Mouse (Mus musculus) kidney, postnatal 0 days (tissue): ENCODE data around the gene Tmem240. TPM values are rescaled to one million over a fixed set of nuclear protein-coding genes. Genes with fewer than 3 reads are reported as not detected.
A peak's percentile ranks its signal among the peaks of the same experiment; 100 is the strongest.

Experiments used
- ATAC-seq: fragments of 200-750 bp; cut with Nextera tagmentation; replicated peaks from 2 replicates; pipeline ENCODE4 v1.8.0; 2017; ENCODE audit warnings: low read depth, moderate number of reproducible peaks, moderate TSS enrichment, moderate library complexity; ENCODE audit not compliant: low FRiP score
- DNase-seq: peaks from one replicate; pipeline ENCODE4 v3.0.0-alpha.2; 2016; ENCODE audit warnings: low spot score
- H3K27ac ChIP-seq: fragments of 300-500 bp; sonication (generic); 2 replicates; pipeline ENCODE4 v1.5.1; 2014; ENCODE audit warnings: mild to moderate bottlenecking
- H3K27me3 ChIP-seq: fragments of 300-500 bp; sonication (generic); 2 replicates; pipeline ENCODE4 v1.6.1; 2014; ENCODE audit warnings: low read length, mixed read lengths; ENCODE audit not compliant: insufficient read depth
- H3K36me3 ChIP-seq: fragments of 300-500 bp; sonication (generic); 2 replicates; pipeline ENCODE4 v1.6.1; 2014; ENCODE audit warnings: low read length, mixed read lengths; ENCODE audit not compliant: insufficient read depth
- H3K4me1 ChIP-seq: fragments of 300-500 bp; sonication (generic); replicated peaks from 2 replicates; pipeline ENCODE4 v1.6.1; 2014; ENCODE audit warnings: antibody characterized with exemption, low read length, mixed read lengths; ENCODE audit not compliant: insufficient read depth
- H3K4me2 ChIP-seq: fragments of 300-500 bp; sonication (generic); 2 replicates; pipeline ENCODE4 v1.6.1; 2014; ENCODE audit warnings: mild to moderate bottlenecking, low read length, moderate library complexity, mixed read lengths
- H3K4me3 ChIP-seq: fragments of 300-500 bp; sonication (generic); replicated peaks from 2 replicates; pipeline ENCODE4 v1.5.1; 2014; ENCODE audit warnings: low read depth, low read length
- H3K9ac ChIP-seq: fragments of 300-500 bp; sonication (generic); 2 replicates; pipeline ENCODE4 v1.6.1; 2014; ENCODE audit warnings: low read depth, low read length
- H3K9me3 ChIP-seq: fragments of 300-500 bp; sonication (generic); replicated peaks from 2 replicates; pipeline ENCODE4 v1.6.1; 2016; ENCODE audit warnings: low read length, inconsistent platforms, mixed read lengths
- CTCF ChIP-seq: IDR thresholded peaks from 2 replicates; pipeline ENCODE4 v1.5.1; 2016; ENCODE audit warnings: antibody characterized with exemption, low read depth, mild to moderate bottlenecking, moderate library complexity
- WGBS: fragments of 180-500 bp; shearing (Covaris S2); extraction: QIAGEN DNeasy Blood & Tissue Kit; methylation state at CpG from one replicate; pipeline ENCODE4 v1.1.7; 2014; 5-methylcytosine and 5-hydroxymethylcytosine counted together
- polyA plus RNA-seq: library from polyadenylated mRNA; unstranded; fragments of >200 nt; fragmentation: Nextera tagmentation; extraction: Ambion mirVana; gene quantifications from 2 replicates; pipeline ENCODE4 v1.2.1, GENCODE M21; 2015

The Tmem240 gene
- polyA plus RNA-seq, 1 experiment from 2014 or later: 0.47 TPM

DNA sequence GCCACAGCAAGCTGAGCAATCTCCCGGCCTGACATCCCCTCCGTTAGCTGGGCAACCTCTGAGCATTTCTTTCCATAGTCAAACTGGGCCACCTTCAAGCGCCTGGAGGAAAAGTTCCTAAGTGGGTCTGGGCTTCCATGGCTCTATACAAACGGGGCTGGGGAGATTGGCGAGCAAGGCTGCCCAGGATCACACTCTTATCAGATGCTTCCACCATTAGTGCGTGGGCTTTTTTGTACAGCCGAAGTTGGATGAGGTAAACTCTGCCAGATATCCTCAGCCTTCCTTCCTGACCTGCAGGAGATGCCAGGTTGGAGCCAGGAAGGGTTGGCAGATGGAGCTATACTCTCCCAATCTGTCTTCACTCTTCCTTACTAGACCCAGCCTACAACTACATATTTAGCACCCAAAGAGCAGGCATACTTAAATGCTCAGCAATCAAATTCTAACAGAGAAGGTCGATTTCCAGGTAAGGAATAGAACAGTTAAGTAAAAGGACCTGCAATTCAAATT, 11.5 kb downstream of the Tmem240 start:
- no peak overlapping the region for H3K9ac ChIP-seq
- no peak for TF ChIP-seq CTCF
- H3K4me3 ChIP-seq: no peak overlapping the region
- H3K27me3 ChIP-seq: no peaks in the 10 kb centered on the region
- 82% methylated on average over 8 of the region's 8 CpGs for WGBS
- no peak for ATAC-seq
- H3K36me3 ChIP-seq: peaks cover 72% of the 10 kb centered on the region
- no peak overlapping the region for H3K4me2 ChIP-seq
- no peak for DNase-seq
- H3K27ac ChIP-seq: no peak overlapping the region
- H3K4me1 ChIP-seq: no peaks in the 10 kb centered on the region
- H3K9me3 ChIP-seq: no peaks in the 10 kb centered on the region

DNA sequence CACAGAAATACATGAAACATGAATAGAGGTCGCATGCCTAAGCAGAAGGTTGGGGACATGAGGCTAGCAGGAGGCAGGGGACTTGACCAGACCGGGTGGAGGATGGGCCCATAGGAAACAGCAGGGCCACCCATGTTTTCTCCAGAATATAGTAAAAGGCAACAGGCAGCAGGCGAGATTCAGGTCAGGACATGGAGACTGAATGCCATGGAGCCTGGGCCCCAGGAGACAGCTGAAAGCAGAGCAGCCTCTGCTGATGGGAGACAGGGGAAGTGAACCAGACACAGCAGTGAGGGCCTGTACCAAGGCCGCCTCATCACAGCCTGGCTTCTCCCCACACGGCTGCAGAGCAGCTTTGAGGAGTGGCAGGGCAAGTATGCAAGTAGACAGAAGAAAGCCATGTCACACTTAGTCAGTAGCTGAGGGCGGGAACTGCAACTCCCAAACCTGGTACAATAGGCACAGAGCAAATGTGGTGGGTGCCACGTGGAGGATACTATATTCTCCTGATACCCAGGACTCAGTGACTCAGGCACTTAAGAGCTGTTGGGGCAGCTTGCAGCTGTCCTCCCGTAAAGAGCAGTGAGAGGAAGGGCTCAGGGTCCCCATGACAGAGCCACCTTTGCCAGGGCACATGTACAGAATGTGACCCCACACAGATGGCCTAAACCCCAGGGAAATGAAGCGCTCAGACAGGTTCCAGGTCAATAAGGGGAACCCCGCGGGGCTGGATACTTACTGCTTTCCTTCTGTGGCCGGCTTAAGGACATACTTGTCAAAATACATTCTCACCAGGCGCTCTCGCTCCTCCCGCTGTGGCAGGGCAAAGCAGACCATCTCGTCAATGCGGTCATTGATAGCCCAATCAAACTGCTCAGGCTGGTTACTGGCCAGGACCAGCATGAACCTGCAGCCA, 12.2 kb downstream of the Tmem240 start:
- no peak overlapping the region for H3K4me2 ChIP-seq
- no peaks in the 10 kb centered on the region for H3K9me3 ChIP-seq
- no peak overlapping the region for H3K4me3 ChIP-seq
- no peaks in the 10 kb centered on the region for H3K4me1 ChIP-seq
- H3K27ac ChIP-seq: no peak overlapping the region
- 91% methylated on average over 17 of the region's 17 CpGs for WGBS
- no peak for DNase-seq
- no peak for ATAC-seq
- H3K9ac ChIP-seq: no peak overlapping the region
- H3K36me3 ChIP-seq: peaks cover 66% of the 10 kb centered on the region
- H3K27me3 ChIP-seq: no peaks in the 10 kb centered on the region
- no peak for TF ChIP-seq CTCF

- no peak for DNase-seq
- no peaks in the 10 kb centered on the region for H3K27me3 ChIP-seq
- H3K36me3 ChIP-seq: peaks cover 30% of the 10 kb centered on the region
These were observed 22.4 kb downstream of the Tmem240 start for GRCm38 (mm10) chr4:155757011-155757410.

DNA sequence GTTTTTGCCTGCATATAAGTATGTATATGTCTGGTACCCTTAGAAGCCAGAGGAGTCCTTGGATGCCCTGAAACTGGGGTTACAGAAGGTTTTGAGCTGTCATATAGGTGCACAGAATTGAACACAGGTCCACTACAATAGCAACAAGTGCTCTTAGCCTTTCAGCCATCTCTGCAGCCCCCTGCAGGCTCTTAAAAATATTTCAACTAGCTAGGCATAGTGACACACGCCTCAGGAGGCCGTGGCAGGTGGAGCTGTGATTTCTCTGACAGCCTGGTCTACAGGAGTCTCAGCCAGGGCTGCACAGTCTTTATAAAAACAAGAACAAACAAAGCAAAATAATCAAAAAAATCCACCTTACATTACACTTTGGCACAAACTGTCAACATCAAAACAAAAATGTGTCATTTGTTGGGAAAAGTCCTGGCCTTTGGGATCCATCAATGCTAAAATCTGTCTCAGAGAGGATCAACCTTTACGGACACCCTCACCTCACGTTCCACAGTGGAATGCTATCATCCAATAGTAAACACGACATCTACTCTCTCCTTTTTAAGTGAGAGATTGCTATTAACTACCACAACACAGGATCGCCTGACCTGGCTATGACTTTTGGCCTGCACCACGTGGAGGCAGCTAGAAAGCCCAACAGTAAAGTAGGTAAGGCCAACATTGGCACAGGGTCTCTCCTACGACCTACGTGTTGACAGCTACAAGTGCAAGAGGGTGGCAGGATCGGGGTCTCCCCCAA, 25.4 kb downstream of the Tmem240 start:
- peaks cover 11% of the 10 kb centered on the region for H3K36me3 ChIP-seq
- peak; percentile 54 for TF ChIP-seq CTCF
- peak overlapping the region; percentile 72 for H3K9ac ChIP-seq
- ATAC-seq: no peak
- WGBS: 2% methylated on average over 10 of the region's 10 CpGs
- peak; percentile 61 for DNase-seq
- H3K4me3 ChIP-seq: peak overlapping the region; percentile 73
- peak overlapping the region; percentile 82 for H3K27ac ChIP-seq
- H3K9me3 ChIP-seq: no peaks in the 10 kb centered on the region
- H3K4me1 ChIP-seq: 0 out of 2 replicates have a peak, but pooled peaks cover 16% of the 10 kb centered on the region
- H3K4me2 ChIP-seq: peak overlapping the region; percentile 90
- no peaks in the 10 kb centered on the region for H3K27me3 ChIP-seq

More at GRCm38 (mm10) chr4:155757011-155757410, 22.4 kb downstream of the Tmem240 start:
- Histone ChIP-seq H3K9me3 (no peaks in the 10 kb centered on the region), H3K4me2 (no peak overlapping the region), H3K9ac (no peak overlapping the region), H3K4me3 (no peak overlapping the region), H3K27ac (no peak overlapping the region), H3K4me1 (0 out of 2 replicates have a peak, but pooled peaks cover 16% of the 10 kb centered on the region)
- WGBS: 95% methylated on average over 12 of the region's 12 CpGs
- ATAC-seq: no peak
- TF ChIP-seq CTCF: no peak

GRCm38 (mm10) chr4:155760613-155761355, 26.2 kb downstream of the Tmem240 start, which contains the start of gene Atad3a:
TSS of gene Atad3a (minus strand) at chr4:155761093.
- under 1% methylated on average over 68 of the region's 68 CpGs for WGBS
- H3K27me3 ChIP-seq: no peaks in the 10 kb centered on the region
- no peak for TF ChIP-seq CTCF
- H3K4me1 ChIP-seq: 0 out of 2 replicates have a peak, but pooled peaks cover 16% of the 10 kb centered on the region
- peak; percentile 97 for DNase-seq
- H3K36me3 ChIP-seq: peaks cover 3% of the 10 kb centered on the region; the same call in 1 of the 2 replicates
- no peaks in the 10 kb centered on the region for H3K9me3 ChIP-seq
- peak within 1 kb of the TSS; percentile 82 for H3K27ac ChIP-seq
- peak within 1 kb of the TSS; percentile 73 for H3K4me3 ChIP-seq
- H3K9ac ChIP-seq: peak within 1 kb of the TSS; percentile 72
- H3K4me2 ChIP-seq: peak within 1 kb of the TSS; percentile 90
- ATAC-seq: peak; percentile 97
